Mouse (Mus musculus): ENCODE results near the gene Vps37c.

The Vps37c gene

GRCm38 (mm10) chr19:10714168-10714567 is 25.6 kb downstream of the Vps37c start:
- no peak for DNase-seq (ENCODE audit: low spot score)

- DNase-seq (ENCODE audit: low spot score) = peak; percentile 79
Measured at GRCm38 (mm10) chr19:10714682-10715475, 26.3 kb downstream of the Vps37c start.

- DNase-seq (ENCODE audit: low spot score) = no peak
Measured at GRCm38 (mm10) chr19:10715476-10715875, 26.9 kb downstream of the Vps37c start.

GRCm38 (mm10) chr19:10718251-10718775 is 29.8 kb downstream of the Vps37c start:
- DNase-seq (ENCODE audit: low spot score) = no peak

- no peak for DNase-seq (ENCODE audit: low spot score)
Measured at GRCm38 (mm10) chr19:10719751-10720150, 31.2 kb downstream of the Vps37c start.

GRCm38 (mm10) chr19:10720524-10720923 is 32.0 kb downstream of the Vps37c start:
- DNase-seq (ENCODE audit: low spot score) = no peak

- no peak for DNase-seq (ENCODE audit: low spot score)
Measured at GRCm38 (mm10) chr19:10721064-10721463, 32.5 kb downstream of the Vps37c start.

- DNase-seq (ENCODE audit: low spot score) = no peak
Measured at GRCm38 (mm10) chr19:10723084-10723483, 34.5 kb downstream of the Vps37c start.

- DNase-seq (ENCODE audit: low spot score) = no peak
Measured at GRCm38 (mm10) chr19:10723649-10724048, 35.1 kb downstream of the Vps37c start.

- no peak for DNase-seq (ENCODE audit: low spot score)
Measured at GRCm38 (mm10) chr19:10724629-10725363, 36.3 kb downstream of the Vps37c start.

GRCm38 (mm10) chr19:10729889-10730288 is 41.4 kb downstream of the Vps37c start:
- DNase-seq (ENCODE audit: low spot score) = no peak

GRCm38 (mm10) chr19:10730469-10730868 is 41.9 kb downstream of the Vps37c start:
- DNase-seq (ENCODE audit: low spot score) = no peak

GRCm38 (mm10) chr19:10731975-10732374 is 43.4 kb downstream of the Vps37c start:
- no peak for DNase-seq (ENCODE audit: low spot score)

GRCm38 (mm10) chr19:10732741-10733140 is 44.2 kb downstream of the Vps37c start:
- no peak for DNase-seq (ENCODE audit: low spot score)

GRCm38 (mm10) chr19:10733501-10734127 is 45.1 kb downstream of the Vps37c start:
- no peak for DNase-seq (ENCODE audit: low spot score)

GRCm38 (mm10) chr19:10734554-10734953 is 46.0 kb downstream of the Vps37c start:
- DNase-seq (ENCODE audit: low spot score) = no peak

- DNase-seq (ENCODE audit: low spot score) = no peak
Measured at GRCm38 (mm10) chr19:10735061-10735460, 46.5 kb downstream of the Vps37c start.

GRCm38 (mm10) chr19:10735861-10736260 is 47.3 kb downstream of the Vps37c start:
- DNase-seq (ENCODE audit: low spot score) = no peak

- no peak for DNase-seq (ENCODE audit: low spot score)
Measured at GRCm38 (mm10) chr19:10738038-10738437, 49.5 kb downstream of the Vps37c start.

- DNase-seq (ENCODE audit: low spot score) = no peak
Measured at GRCm38 (mm10) chr19:10738811-10739210, 50.3 kb downstream of the Vps37c start, which contains the start of gene Cd5. Gene Cd5, minus strand, starts transcription at chr19:10739002.

- no peak for DNase-seq (ENCODE audit: low spot score)
Measured at GRCm38 (mm10) chr19:10739916-10740315, 51.4 kb downstream of the Vps37c start.

GRCm38 (mm10) chr19:10740641-10741440 is 52.3 kb downstream of the Vps37c start:
- DNase-seq (ENCODE audit: low spot score) = peak; percentile 74

All from urinary bladder, postnatal 14 days (tissue).